Comparison of ENCODE assay signal across 8 mouse cellular contexts in the genomic region with DNA sequence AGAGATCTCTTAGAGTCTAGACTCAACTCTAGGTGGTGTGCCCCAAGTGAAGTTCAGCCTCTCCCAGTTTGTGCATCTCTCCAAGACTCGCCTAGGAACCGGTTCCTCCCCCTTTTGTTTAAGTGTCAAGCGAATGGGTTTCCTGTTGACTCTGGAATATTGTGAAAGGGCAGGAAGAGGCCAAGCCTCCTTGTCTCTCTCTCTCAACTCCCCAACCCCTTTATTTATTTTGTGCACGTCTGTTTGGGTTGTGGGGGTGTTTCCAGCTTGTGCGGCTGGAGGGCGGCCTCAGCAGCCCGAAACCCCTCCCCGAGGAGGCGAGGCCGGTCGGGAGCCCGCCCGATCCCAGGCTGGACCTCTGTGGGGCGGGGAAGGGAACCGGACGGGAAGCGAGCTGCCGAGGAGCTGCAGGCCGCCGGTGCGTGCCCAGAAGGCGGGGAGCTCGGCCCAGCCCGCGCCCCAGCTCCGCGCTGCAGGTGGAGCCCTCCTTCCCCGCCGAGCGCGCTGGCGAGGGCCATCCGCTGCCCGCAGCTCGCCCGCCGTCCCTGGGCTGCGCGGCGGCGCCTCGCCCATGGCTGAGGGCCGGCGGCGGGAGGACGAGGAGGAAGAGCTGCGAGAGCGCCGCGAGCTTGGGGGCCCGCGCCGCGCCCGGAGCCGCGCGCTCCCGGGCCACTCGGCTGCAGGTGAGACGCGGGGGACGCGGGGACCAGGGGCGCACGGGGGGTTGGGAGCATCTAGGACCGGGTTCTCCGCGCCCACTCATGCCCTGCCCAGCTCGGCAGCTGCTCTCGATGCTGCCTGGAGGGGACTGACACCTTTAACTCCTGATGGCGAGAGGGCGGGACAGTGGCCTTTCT. TPM values are rescaled to one million over a fixed set of nuclear protein-coding genes. Genes with fewer than 3 reads are reported as not detected.
DNase-seq lines count a peak whose midpoint lies in the region; ATAC-seq and TF ChIP-seq lines count a peak whose summit lies in the region.

Gene Sh3d19 (plus strand): TSS at position 368 of the 857 bp plus-strand sequence.

- H3K27ac ChIP-seq in ES-Bruce4 (ENCODE audit: insufficient read depth, low read length), result no peak within 1 kb of the TSS
- H3K27ac ChIP-seq in forebrain, embryonic 13.5 days, result no peak within 1 kb of the TSS
- H3K27ac ChIP-seq in heart, embryonic 14.5 days (replicated peaks in 1 of 2; ENCODE audit: control insufficient read depth in 1 of 2, insufficient read depth in 1 of 2, low read depth in 2 of 2, low read length in 2 of 2), result peak within 1 kb of the TSS; percentile 42 to 64; a peak in 3 of 4 replicates
- H3K27ac ChIP-seq in liver, embryonic 12.5 days, result peak within 1 kb of the TSS; percentile 71

- H3K36me3 ChIP-seq in ES-Bruce4 (ENCODE audit: control insufficient read depth, insufficient read depth, low read length, poor library complexity, severe bottlenecking), result no peaks in the 10 kb centered on the region
- no peaks in the 10 kb centered on the region for H3K36me3 ChIP-seq in forebrain, embryonic 13.5 days (ENCODE audit: poor library complexity, severe bottlenecking)
- H3K36me3 ChIP-seq in heart, embryonic 14.5 days (ENCODE audit: control insufficient read depth, insufficient read depth, low read length), result no peaks in the 10 kb centered on the region
- H3K36me3 ChIP-seq in liver, embryonic 12.5 days, result no peaks in the 10 kb centered on the region

- peak; percentile 93 for ATAC-seq in cerebellum, adult (ENCODE audit: insufficient number of reproducible peaks, low FRiP score, low TSS enrichment)
- ATAC-seq in forebrain, embryonic 13.5 days, result peak; percentile 93
- ATAC-seq in heart, embryonic 14.5 days (ENCODE audit: insufficient number of reproducible peaks, insufficient read depth, low FRiP score, low read depth), result peak; percentile 88
- ATAC-seq in liver, embryonic 12.5 days, result peak; percentile 86

- DNase-seq in kidney, postnatal 14 days, result peak; percentile 92
- DNase-seq in neural tube, embryonic 10.5 days (ENCODE audit: extremely low spot score, low spot score), result peak; percentile 82
- peak; percentile 83 for DNase-seq in testis, postnatal 10 days (ENCODE audit: low spot score)

- H3K4me2 ChIP-seq in forebrain, embryonic 13.5 days, result peak within 1 kb of the TSS; percentile 90
- peak within 1 kb of the TSS; percentile 89 for H3K4me2 ChIP-seq in heart, embryonic 14.5 days (ENCODE audit: low read length)
- H3K4me2 ChIP-seq in liver, embryonic 12.5 days, result peak within 1 kb of the TSS; percentile 98

- peaks cover 4% of the 10 kb centered on the region for H3K4me1 ChIP-seq in ES-Bruce4 (ENCODE audit: control insufficient read depth, insufficient read depth, low read length)
- peaks cover 5% of the 10 kb centered on the region for H3K4me1 ChIP-seq in forebrain, embryonic 13.5 days
- H3K4me1 ChIP-seq in heart, embryonic 14.5 days (ENCODE audit: control insufficient read depth in 2 of 2, insufficient read depth in 2 of 2, low read length in 2 of 2), result peaks cover 7 to 8% of the 10 kb centered on the region in 2 experiments
- peaks cover 33% of the 10 kb centered on the region for H3K4me1 ChIP-seq in liver, embryonic 12.5 days

- under 1% methylated on average over 51 of the region's 73 CpGs for WGBS in forebrain, embryonic 13.5 days
- under 1% methylated on average over 62 of the region's 73 CpGs for WGBS in heart, embryonic 14.5 days
- under 1% methylated on average over 49 of the region's 73 CpGs for WGBS in liver, embryonic 12.5 days (ENCODE audit: insufficient replicate concordance)

- no peaks in the 10 kb centered on the region for H3K9me3 ChIP-seq in ES-Bruce4 (replicated peaks; ENCODE audit: control insufficient read depth, insufficient read depth, low read length, poor library complexity, severe bottlenecking)
- H3K9me3 ChIP-seq in forebrain, embryonic 13.5 days (replicated peaks), result no peaks in the 10 kb centered on the region
- no peaks in the 10 kb centered on the region for H3K9me3 ChIP-seq in heart, embryonic 14.5 days (ENCODE audit: control insufficient read depth, low read length)
- no peaks in the 10 kb centered on the region for H3K9me3 ChIP-seq in liver, embryonic 12.5 days (replicated peaks)

- no peak for TF ChIP-seq CTCF in ES-Bruce4 (IDR thresholded peaks at IDR 0.05; ENCODE audit: low read depth, low read length)

- no peaks in the 10 kb centered on the region; the same call in 1 of the 2 replicates for H3K27me3 ChIP-seq in ES-Bruce4 (ENCODE audit: control insufficient read depth, insufficient read depth, low read length, poor library complexity, severe bottlenecking)
- no peaks in the 10 kb centered on the region for H3K27me3 ChIP-seq in forebrain, embryonic 13.5 days
- H3K27me3 ChIP-seq in heart, embryonic 14.5 days (ENCODE audit: control insufficient read depth, insufficient read depth, low read length), result no peaks in the 10 kb centered on the region
- peaks cover 10% of the 10 kb centered on the region for H3K27me3 ChIP-seq in liver, embryonic 12.5 days (replicated peaks)

- H3K9ac ChIP-seq in ES-Bruce4 (ENCODE audit: low read depth, poor library complexity, severe bottlenecking), result peak within 1 kb of the TSS; percentile 71
- H3K9ac ChIP-seq in forebrain, embryonic 13.5 days, result peak within 1 kb of the TSS; percentile 84
- peak within 1 kb of the TSS; percentile 91 for H3K9ac ChIP-seq in heart, embryonic 14.5 days (ENCODE audit: low read length)
- peak within 1 kb of the TSS; percentile 82 for H3K9ac ChIP-seq in liver, embryonic 12.5 days

- H3K4me3 ChIP-seq in ES-Bruce4 (ENCODE audit: low read depth, low read length), result peak within 1 kb of the TSS; percentile 69
- H3K4me3 ChIP-seq in forebrain, embryonic 13.5 days, result peak within 1 kb of the TSS; percentile 73
- H3K4me3 ChIP-seq in heart, embryonic 14.5 days (ENCODE audit: control insufficient read depth in 1 of 2, insufficient read depth in 1 of 2, low read depth in 1 of 2, low read length in 2 of 2), result peak within 1 kb of the TSS; percentile 89 to 90
- H3K4me3 ChIP-seq in liver, embryonic 12.5 days, result peak within 1 kb of the TSS; percentile 80

- no peak for TF ChIP-seq EP300 in ES-Bruce4 (IDR thresholded peaks at IDR 0.05; ENCODE audit: insufficient read depth, low read depth, low read length)

- peak; percentile 52 for TF ChIP-seq POLR2A in ES-Bruce4 (IDR thresholded peaks at IDR 0.05; ENCODE audit: insufficient read depth, low read length)

RNA-seq across cellular contexts. Expression of gene Sh3d19, which starts in this region (rescaled TPM):
- 46.6 and 53.6 TPM in 2 replicates for polyA plus RNA-seq in ES-Bruce4 (2011; ENCODE audit: insufficient read depth, insufficient read length, low read depth, missing spikeins)
- 4.7 and 5.6 TPM in 2 replicates for polyA plus RNA-seq in forebrain, embryonic 13.5 days (2015; fragmentation: Nextera tagmentation; extraction: Ambion mirVana)
- polyA plus RNA-seq in heart, embryonic 14.5 days (2014; fragmentation: Nextera tagmentation; extraction: Ambion mirVana), result 15.2 and 17.6 TPM in 2 replicates
- polyA plus RNA-seq in liver, embryonic 12.5 days (2016; fragmentation: Nextera tagmentation; extraction: Ambion mirVana), result 11.9 and 12.7 TPM in 2 replicates

Comparison
In these comparisons a context has a peak if more than half of its experiments do, and no peak if none do; other contexts are left out.
1. H3K27ac ChIP-seq: peak in heart, embryonic 14.5 days (2 of 2) and liver, embryonic 12.5 days (single experiment); none in ES-Bruce4 (single experiment) and forebrain, embryonic 13.5 days (single experiment).
2. Peak in every context shown above with its lines, with median percentiles within 50 percentile points of each other: H3K4me3 ChIP-seq, H3K9ac ChIP-seq, ATAC-seq, H3K4me2 ChIP-seq and DNase-seq.